Mouse (Mus musculus): Measurements from ENCODE around the gene Phf21b. TPM values are rescaled to one million over a fixed set of nuclear protein-coding genes. Genes with fewer than 3 reads are reported as not detected.
"Not testable (repeated sequence)": the region's sequence is repeated elsewhere in the genome, so short reads cannot be mapped to it uniquely, and the experiment has no call there.

Gene Phf21b
- polyA plus RNA-seq (2012; ENCODE audit: insufficient read depth, insufficient read length, low replicate concordance, missing spikeins): not detected in 2 replicates

DNA sequence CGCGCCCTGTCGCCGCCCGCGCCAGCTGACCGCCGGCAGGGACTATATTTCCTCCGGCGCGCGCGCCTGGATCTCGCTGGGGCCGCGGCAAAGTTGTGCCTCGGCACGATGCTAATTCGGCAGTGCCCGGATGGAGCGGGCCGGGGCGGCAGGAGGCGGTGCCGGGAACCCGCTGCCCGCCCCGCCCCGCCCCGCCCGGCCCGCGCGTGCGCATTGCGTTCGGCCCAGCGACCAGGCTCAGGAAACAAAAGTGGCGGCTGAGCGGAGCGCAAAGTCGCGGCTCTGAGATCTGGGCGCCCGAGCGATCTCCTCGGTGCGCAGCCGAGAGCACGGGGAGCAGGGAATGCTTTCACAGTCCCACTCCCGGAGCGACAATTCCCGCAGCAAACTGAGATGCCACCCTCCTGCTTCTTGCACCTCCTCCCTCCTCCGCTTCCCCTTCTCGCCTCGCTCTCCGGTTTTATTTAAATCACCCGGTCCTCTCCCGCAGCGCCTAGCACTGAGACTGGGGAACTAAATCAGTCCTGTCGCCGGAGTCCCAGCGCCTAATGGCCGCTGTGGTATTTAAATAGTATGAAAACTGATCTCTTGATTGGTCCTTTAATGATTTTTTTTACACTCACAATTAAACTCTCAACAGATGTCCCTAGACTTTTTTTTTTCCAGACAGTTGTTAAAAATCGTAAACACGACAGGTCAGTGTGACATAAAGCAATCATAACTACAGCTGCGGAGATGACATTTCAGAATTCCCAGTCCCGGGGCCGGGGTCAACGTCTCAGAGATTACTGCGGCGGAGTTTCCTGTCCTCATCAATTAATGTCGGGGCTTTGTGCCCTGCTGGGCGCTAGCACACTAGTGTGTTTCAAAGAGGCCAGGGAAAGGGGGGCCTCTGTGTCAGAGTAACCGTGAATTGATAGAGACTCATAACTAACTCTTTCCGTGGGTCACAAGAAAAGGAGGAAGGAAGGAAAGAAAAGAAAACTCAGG, at the start of gene Phf21b:
TSS of gene Phf21b (minus strand) at position 44 of the 990 bp plus-strand sequence.
- peaks cover 10% of the 10 kb centered on the region for H3K4me1 ChIP-seq (ENCODE audit: control insufficient read depth, insufficient read depth, low read length)
- peak; percentile 75; the same call in 1 of the 2 replicates for TF ChIP-seq POLR2A (IDR thresholded peaks at IDR 0.05; ENCODE audit: insufficient read depth, low read depth, low read length)
- TF ChIP-seq CTCF (IDR thresholded peaks at IDR 0.05; ENCODE audit: insufficient read depth, low read depth, low read length): no peak
- H3K4me3 ChIP-seq (ENCODE audit: insufficient read depth, low read depth, low read length): peak within 1 kb of the TSS; percentile 91
- peak within 1 kb of the TSS; percentile 91 for H3K27ac ChIP-seq (ENCODE audit: insufficient read depth, low read depth, low read length)
- WGBS: under 1% methylated on average over 76 of the region's 76 CpGs

DNA sequence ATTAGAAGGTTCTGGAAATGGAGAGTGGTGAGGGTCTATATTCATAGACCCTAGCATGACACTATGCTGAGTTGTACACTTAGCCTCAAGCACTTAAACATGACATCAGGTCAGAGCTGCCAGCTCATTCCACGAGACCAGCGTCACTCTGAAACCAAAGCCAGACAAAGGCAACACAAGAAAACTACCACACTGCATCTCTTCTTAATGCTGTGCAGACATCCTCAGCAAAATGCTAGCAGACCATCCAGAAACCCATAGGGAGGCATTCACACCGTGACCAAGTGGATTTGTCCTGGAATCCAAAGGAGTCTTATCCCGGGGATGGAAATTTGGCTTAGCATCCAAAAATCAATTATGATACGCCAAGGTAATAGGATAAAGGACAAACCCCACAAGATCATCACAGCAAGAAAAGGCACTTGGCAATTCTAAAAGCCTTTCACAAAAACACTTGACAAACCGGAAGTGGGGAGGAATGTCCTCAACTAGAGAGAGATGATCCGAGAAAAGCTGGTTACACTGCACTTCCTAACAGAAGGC, 48.1 kb upstream of the Phf21b start:
- TF ChIP-seq POLR2A (IDR thresholded peaks at IDR 0.05; ENCODE audit: insufficient read depth, low read depth, low read length) (no peak), CTCF (IDR thresholded peaks at IDR 0.05; ENCODE audit: insufficient read depth, low read depth, low read length) (no peak)
- no peak overlapping the region for H3K4me3 ChIP-seq (ENCODE audit: insufficient read depth, low read depth, low read length)
- no peaks in the 10 kb centered on the region for H3K4me1 ChIP-seq (ENCODE audit: control insufficient read depth, insufficient read depth, low read length)
- H3K27ac ChIP-seq (ENCODE audit: insufficient read depth, low read depth, low read length): no peak overlapping the region
- WGBS: 83% methylated on average over 7 of the region's 7 CpGs

DNA sequence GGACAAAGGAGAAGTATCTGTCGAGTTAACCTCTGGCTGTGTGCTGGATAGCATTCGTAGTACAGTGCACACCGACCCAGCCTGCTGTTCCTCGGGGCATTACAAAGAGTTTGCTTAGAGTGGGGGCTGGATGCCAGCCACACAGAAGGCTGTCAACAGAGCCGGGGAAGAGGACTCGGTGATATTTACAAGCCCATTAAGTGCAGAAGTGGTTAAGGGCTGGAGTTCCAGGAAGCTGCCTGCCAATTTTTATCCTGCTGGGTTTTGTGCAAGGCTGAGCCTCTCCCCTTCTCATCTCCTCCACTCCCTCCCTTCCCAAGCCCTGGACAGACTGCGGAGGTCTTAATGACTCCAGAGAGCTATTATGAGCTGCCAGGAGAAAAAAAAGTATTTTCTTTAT, 42.2 kb upstream of the Phf21b start:
- H3K27ac ChIP-seq (ENCODE audit: insufficient read depth, low read depth, low read length): no peak overlapping the region
- H3K4me1 ChIP-seq (ENCODE audit: control insufficient read depth, insufficient read depth, low read length): no peaks in the 10 kb centered on the region
- TF ChIP-seq POLR2A (IDR thresholded peaks at IDR 0.05; ENCODE audit: insufficient read depth, low read depth, low read length) (no peak), CTCF (IDR thresholded peaks at IDR 0.05; ENCODE audit: insufficient read depth, low read depth, low read length) (no peak)
- 15% methylated on average over 7 of the region's 7 CpGs for WGBS
- H3K4me3 ChIP-seq (ENCODE audit: insufficient read depth, low read depth, low read length): no peak overlapping the region

DNA sequence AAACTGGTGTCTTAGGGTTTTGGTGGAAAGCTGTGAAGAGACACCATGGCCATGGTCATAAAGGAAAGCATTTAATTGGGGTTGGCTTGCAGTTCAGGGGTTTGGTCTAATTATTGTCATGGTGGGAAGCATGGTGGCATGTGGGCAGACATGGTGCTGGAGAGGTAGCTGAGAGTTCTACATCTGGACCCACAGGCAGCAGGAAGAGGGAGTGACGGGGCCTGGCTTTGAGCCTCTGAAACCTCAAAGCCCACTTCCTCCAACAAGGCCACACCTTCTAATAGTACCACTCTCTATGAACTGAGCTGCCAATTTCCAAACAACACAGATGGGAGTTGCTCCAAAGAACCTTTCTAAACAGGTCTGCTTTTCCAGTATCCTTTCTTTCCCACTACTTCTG, 40.8 kb upstream of the Phf21b start:
- no peak for TF ChIP-seq CTCF (IDR thresholded peaks at IDR 0.05; ENCODE audit: insufficient read depth, low read depth, low read length)
- no peak for TF ChIP-seq POLR2A (IDR thresholded peaks at IDR 0.05; ENCODE audit: insufficient read depth, low read depth, low read length)
- H3K4me1 ChIP-seq (ENCODE audit: control insufficient read depth, insufficient read depth, low read length): no peaks in the 10 kb centered on the region
- H3K4me3 ChIP-seq (ENCODE audit: insufficient read depth, low read depth, low read length): no peak overlapping the region
- H3K27ac ChIP-seq (ENCODE audit: insufficient read depth, low read depth, low read length): no peak overlapping the region
- WGBS: 96% methylated on average over 1 of the region's 1 CpGs

DNA sequence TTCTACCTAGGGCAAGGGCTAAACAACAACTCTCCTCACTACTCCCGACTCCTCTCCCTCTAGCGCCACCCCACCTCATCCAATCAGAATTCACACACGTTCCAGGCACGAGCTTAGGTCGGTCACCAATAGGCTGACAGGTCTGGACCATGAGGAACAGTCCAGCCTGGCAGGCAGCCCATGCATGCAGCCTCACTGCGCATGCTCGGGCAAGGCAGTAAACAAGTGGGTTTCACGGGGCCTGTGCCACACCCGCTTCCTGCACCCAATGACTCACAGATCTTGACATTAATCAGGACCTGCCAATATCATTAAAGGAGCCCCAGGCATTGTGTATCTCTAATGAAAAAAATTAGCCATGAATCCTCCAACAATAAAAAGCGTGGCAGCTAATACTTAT, 40.4 kb upstream of the Phf21b start:
- not testable (repeated sequence) for H3K4me1 ChIP-seq (ENCODE audit: control insufficient read depth, insufficient read depth, low read length); H3K27ac ChIP-seq (ENCODE audit: insufficient read depth, low read depth, low read length); H3K4me3 ChIP-seq (ENCODE audit: insufficient read depth, low read depth, low read length)
- 69% methylated on average over 10 of the region's 10 CpGs for WGBS

DNA sequence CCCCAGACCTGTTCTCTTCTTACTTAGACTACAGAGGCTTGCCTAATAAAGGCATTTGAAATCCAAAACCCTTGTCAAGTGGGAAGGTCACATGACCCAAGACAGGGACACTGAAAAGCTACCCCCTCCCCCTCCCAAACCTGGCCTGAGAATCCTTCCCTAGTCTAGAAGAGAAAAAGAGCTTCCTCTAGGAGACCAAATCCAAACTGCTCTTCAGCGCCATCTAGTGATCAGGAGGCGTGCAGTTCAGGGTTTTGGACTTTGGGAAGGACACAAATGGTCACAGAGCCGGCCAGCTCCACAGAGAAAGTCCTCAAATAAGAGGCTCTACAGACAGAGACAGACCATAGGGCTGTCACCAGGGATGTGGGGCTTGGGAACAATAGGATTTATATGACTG, 35.8 kb upstream of the Phf21b start:
- H3K27ac ChIP-seq (ENCODE audit: insufficient read depth, low read depth, low read length): no peak overlapping the region
- 2% methylated on average over 3 of the region's 3 CpGs for WGBS
- no peaks in the 10 kb centered on the region for H3K4me1 ChIP-seq (ENCODE audit: control insufficient read depth, insufficient read depth, low read length)
- no peak overlapping the region for H3K4me3 ChIP-seq (ENCODE audit: insufficient read depth, low read depth, low read length)
- TF ChIP-seq CTCF (IDR thresholded peaks at IDR 0.05; ENCODE audit: insufficient read depth, low read depth, low read length) (peak; percentile 34; the same call in 1 of the 2 replicates), POLR2A (IDR thresholded peaks at IDR 0.05; ENCODE audit: insufficient read depth, low read depth, low read length) (no peak)

DNA sequence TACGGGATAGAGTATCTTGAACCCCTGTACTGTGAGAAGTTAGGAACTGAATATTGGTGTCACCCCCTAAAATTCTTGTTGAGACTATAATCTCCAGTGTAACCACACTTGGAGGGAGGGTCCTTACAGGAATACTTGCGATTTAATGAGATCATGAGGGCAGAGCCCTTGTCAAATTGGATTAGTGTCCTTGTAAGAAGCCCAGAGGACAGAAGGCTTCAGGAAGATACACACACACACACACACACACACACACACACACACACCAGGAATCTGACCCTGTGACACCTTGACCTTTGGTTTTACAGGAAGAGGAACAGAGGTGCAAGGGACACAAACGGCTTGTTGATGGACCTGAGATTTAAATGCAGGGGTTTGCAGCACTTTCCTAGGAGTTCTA, 35.4 kb upstream of the Phf21b start:
- TF ChIP-seq POLR2A (IDR thresholded peaks at IDR 0.05; ENCODE audit: insufficient read depth, low read depth, low read length) (no peak), CTCF (IDR thresholded peaks at IDR 0.05; ENCODE audit: insufficient read depth, low read depth, low read length) (no peak)
- Histone ChIP-seq H3K4me3 (ENCODE audit: insufficient read depth, low read depth, low read length) (no peak overlapping the region), H3K4me1 (ENCODE audit: control insufficient read depth, insufficient read depth, low read length) (no peaks in the 10 kb centered on the region), H3K27ac (ENCODE audit: insufficient read depth, low read depth, low read length) (no peak overlapping the region)
- 51% methylated on average over 3 of the region's 3 CpGs for WGBS

DNA sequence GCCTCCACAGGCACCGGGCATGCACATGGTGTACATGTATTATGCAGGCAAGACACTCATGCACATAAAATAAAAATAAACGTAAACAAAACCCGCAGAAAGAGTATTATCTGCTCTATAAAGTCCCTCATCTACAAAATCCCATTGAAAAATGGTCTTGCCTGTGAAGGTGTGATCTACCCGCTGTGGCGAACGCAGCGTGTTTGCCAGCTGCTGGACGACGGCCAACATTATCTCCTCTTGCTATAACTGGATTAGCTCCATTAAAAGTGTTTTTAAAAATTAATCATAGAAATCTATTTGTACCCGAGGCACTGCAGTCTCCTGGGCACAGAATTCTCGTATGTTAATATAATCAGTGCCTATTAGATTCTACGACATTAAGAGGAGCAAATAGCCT, 32.2 kb upstream of the Phf21b start:
- no peak overlapping the region for H3K4me3 ChIP-seq (ENCODE audit: insufficient read depth, low read depth, low read length)
- H3K27ac ChIP-seq (ENCODE audit: insufficient read depth, low read depth, low read length): no peak overlapping the region
- no peaks in the 10 kb centered on the region for H3K4me1 ChIP-seq (ENCODE audit: control insufficient read depth, insufficient read depth, low read length)
- 65% methylated on average over 12 of the region's 12 CpGs for WGBS
- TF ChIP-seq CTCF (IDR thresholded peaks at IDR 0.05; ENCODE audit: insufficient read depth, low read depth, low read length): no peak
- TF ChIP-seq POLR2A (IDR thresholded peaks at IDR 0.05; ENCODE audit: insufficient read depth, low read depth, low read length): no peak

Measured in olfactory bulb, adult 2 months (tissue).